Mouse (Mus musculus): ENCODE measurements at regions not wholly inside any gene's neighbourhood (a gene's known extent, or its start where the extent isn't known, plus 50 kb on each side); places are given as distances from the start of the nearest gene placed in this dataset.

GRCm38 (mm10) chr3:121902246-121902645 is 50.1 kb upstream of the Arhgap29 start:
- DNase-seq: no peak

GRCm38 (mm10) chr3:121900429-121900844 is 51.9 kb upstream of the Arhgap29 start:
- DNase-seq: no peak

- DNase-seq: no peak
Observed at GRCm38 (mm10) chr3:121897821-121898574, 54.3 kb upstream of the Arhgap29 start.

- no peak for DNase-seq
Observed at GRCm38 (mm10) chr3:121893606-121894005, 58.7 kb upstream of the Arhgap29 start.

GRCm38 (mm10) chr3:121892675-121893074 is 59.7 kb upstream of the Arhgap29 start:
- DNase-seq: no peak

GRCm38 (mm10) chr3:121891338-121891737 is 61.0 kb upstream of the Arhgap29 start:
- DNase-seq: no peak

- DNase-seq: no peak
Observed at GRCm38 (mm10) chr3:121890563-121890962, 61.8 kb upstream of the Arhgap29 start.

GRCm38 (mm10) chr3:121886870-121887605 is 65.3 kb upstream of the Arhgap29 start:
- no peak for DNase-seq

GRCm38 (mm10) chr3:121886309-121886708 is 66.0 kb upstream of the Arhgap29 start:
- DNase-seq: no peak

- no peak for DNase-seq
Observed at GRCm38 (mm10) chr3:121885265-121886178, 66.8 kb upstream of the Arhgap29 start.

- DNase-seq: peak; percentile 97
Observed at GRCm38 (mm10) chr3:121884328-121885248, 67.8 kb upstream of the Arhgap29 start.

GRCm38 (mm10) chr3:121880355-121880754 is 65.3 kb upstream of the Abcd3 start:
- no peak for DNase-seq

GRCm38 (mm10) chr3:121875072-121875471 is 60.0 kb upstream of the Abcd3 start:
- DNase-seq: no peak

- DNase-seq: no peak
Observed at GRCm38 (mm10) chr3:121874576-121874975, 59.5 kb upstream of the Abcd3 start.

- no peak for DNase-seq
Observed at GRCm38 (mm10) chr3:121873572-121873971, 58.5 kb upstream of the Abcd3 start.

- DNase-seq: no peak
Observed at GRCm38 (mm10) chr3:121872685-121873084, 57.6 kb upstream of the Abcd3 start.

GRCm38 (mm10) chr3:121871795-121872194 is 56.7 kb upstream of the Abcd3 start:
- DNase-seq: no peak

GRCm38 (mm10) chr3:121870726-121871125 is 55.6 kb upstream of the Abcd3 start:
- DNase-seq: no peak

GRCm38 (mm10) chr3:121869694-121870093 is 54.6 kb upstream of the Abcd3 start:
- DNase-seq: no peak

GRCm38 (mm10) chr3:121867301-121867700 is 52.2 kb upstream of the Abcd3 start:
- DNase-seq: no peak

GRCm38 (mm10) chr3:121864734-121865445 is 49.8 kb upstream of the Abcd3 start:
- DNase-seq: no peak
